Mouse (Mus musculus): ENCODE data around the gene Fga.

The Fga gene

DNA sequence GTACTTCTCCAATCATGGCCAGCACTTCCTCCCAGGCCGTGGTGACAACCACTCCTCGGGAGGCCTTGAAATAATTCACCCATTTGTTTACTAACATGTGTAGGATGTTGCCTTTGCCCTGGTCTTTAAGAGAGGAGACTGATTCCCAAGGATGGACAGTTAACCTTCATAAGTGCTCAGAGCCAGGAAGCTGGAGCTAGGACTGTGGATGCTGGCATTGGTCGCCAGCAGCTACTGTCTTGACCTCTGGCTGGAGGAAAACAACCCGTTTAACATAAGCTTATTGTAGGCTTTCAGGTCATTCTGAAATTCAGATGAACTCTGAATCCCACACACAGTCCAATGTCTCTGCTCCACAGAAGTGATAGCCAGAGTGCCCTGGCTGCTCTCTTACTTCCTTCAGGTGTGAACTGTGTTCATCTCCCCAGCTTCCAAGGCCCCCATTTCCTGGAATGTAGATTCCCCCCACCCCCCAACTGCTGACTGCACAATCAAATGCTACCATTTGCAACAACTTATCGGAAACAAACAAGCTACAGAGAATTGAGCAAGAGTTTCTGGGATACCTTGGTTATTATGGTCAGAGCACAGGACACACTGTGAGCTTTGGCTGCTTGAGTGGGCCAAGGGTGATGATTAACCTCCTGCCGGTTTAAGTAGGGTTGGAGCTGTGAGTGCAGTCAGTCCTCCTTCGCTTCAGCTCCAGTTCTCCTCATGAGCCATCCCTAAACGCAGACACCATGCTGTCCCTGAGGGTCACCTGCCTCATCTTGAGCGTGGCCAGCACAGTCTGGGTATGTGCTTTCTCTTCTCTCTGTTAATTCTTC is at the start of gene Fga:
Gene Fga (plus strand): TSS at position 602 of the 827 bp plus-strand sequence.
- DNase-seq (ENCODE audit: low spot score) = peak; percentile 86

GRCm38 (mm10) chr3:82980818-82981217 is 45.1 kb upstream of the Fga start:
- DNase-seq (ENCODE audit: low spot score) = no peak

DNA sequence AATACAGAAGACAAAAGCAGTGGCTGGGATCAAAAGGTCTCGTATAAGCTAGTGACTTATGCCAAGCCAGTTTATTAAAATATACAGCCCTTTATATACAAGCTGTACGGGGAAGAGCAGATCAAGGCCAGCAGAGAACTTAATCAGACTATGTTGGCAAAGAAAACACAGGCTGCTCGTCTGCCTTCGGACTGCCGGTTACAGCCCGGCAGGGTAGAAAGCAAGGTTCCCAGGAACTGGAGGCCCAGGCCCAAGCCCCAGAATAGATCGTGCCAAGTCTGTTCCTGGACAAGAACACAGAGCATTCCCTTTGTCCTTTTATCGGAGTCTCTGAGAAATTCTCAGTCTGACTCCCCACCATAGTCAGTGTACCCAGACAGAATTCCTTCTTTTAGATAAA is 44.0 kb upstream of the Fga start:
- DNase-seq (ENCODE audit: low spot score) = no peak

GRCm38 (mm10) chr3:82984840-82985239 is 41.0 kb upstream of the Fga start:
- no peak for DNase-seq (ENCODE audit: low spot score)

DNA sequence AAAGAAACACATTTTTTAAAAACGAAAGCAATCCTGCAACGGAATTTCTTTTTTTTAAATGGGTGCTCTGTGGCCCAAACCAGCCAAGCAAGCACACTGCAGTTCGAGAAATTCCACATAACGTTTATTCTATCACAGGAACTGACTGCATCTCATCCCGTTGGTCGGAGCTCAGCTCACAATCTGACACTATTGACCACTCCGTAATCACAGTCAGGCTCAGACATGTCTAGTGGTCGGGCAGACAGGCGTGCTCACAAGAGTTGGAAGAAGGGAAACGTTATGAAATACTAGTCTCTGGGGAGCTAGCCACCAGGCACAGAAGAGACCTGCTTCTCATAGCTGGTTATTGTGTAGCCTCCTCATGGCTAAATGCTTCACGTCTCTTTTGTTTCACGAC is 33.9 kb upstream of the Fga start:
- no peak for DNase-seq (ENCODE audit: low spot score)

DNA sequence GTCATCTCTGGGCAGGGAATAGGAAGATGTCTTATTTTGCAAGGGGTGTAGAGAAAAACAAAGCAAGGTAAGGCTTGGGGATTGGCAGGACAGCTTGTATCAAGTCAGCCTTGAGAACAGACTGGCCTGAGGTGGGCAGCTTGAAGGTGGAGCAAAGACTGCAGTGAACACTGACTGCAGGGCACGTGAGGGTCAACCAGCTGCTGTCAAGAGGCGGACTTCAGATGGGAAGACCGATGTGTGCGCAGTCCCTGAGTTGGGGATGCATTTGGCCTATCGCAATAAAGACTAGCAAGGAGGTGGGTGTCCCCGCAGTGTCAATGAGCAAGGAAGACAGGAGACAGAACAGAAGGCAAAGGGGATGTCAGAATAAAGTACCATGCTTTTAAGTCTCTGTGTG is 32.9 kb upstream of the Fga start:
- no peak for DNase-seq (ENCODE audit: low spot score)

DNA sequence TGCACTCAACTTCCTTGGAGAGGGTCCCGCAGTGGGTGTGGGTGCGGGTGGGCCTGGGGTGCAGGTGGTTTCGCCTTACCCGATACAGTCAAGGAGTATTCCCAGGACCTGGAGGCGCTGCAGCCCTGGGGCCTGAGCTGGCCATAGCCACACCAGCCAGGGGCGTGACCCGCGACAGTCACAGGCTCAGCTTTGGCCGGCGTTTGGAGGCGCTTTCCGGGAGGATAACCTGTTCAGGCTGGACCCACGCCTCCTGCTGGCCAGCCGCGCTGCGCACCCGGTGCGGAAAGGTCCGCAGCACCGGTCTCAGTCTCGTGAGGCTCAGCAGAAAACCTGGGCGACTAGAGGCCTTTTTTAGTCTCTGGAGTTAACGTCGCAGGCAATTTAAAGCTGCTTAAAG is 30.5 kb upstream of the Fga start:
- DNase-seq (ENCODE audit: low spot score) = peak; percentile 64

- no peak for DNase-seq (ENCODE audit: low spot score)
Measured at GRCm38 (mm10) chr3:82996656-82997055, 29.2 kb upstream of the Fga start.

DNA sequence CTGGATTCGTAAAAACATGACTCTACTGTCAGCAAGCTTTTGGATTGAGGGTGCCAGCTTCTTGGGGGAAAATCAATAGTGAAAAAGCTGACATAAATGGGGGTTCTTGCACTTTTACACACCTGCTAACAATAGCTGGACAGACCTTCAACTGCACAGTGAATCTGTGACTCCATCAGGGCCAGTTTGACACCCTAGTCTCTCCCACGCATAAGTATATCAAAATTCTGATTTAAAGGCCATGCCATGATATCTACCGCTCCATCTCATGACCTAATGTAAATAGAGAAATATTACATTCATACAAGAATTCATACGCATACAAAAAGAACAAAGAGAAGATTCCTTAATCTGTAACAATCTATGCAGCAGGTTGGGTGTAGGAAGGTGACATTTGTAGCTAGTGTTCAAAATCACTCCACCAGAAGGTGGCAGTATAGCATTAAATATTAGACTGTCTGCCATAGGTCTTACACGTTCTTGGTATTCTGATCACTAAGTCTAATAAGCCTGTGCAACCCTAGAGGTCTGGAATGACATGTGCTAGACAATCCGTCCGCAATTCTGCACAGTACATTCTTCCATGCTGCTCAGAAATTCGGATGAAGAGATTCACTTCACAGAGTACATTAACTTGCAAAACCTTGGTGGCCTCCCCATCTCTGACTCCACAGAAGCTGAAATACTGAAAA is 27.0 kb upstream of the Fga start:
- DNase-seq (ENCODE audit: low spot score) = peak; percentile 53

- no peak for DNase-seq (ENCODE audit: low spot score)
Measured at GRCm38 (mm10) chr3:82999995-83000394, 25.9 kb upstream of the Fga start.

- DNase-seq (ENCODE audit: low spot score) = no peak
Measured at GRCm38 (mm10) chr3:83002191-83002590, 23.7 kb upstream of the Fga start.

- no peak for DNase-seq (ENCODE audit: low spot score)
Measured at GRCm38 (mm10) chr3:83003068-83003467, 22.8 kb upstream of the Fga start.

DNA sequence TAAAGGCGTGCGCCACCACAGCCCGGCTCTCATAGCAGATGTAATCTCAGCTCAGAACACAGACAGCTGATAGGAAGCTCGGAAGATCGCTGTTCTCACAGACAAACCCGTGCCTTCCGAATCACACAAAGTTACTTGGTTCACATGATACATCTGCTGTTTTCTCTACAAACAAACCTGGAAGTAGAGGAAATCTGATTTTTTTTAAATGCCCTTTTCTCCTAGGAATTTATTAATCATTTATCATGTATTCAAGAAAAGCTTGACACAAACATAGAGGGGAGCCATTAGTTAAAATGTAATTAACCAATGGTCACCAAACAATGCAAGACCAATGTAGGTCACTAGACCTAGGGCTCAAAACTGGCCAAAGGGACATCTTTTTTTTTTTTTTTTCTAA is 21.1 kb upstream of the Fga start:
- no peak for DNase-seq (ENCODE audit: low spot score)

DNA sequence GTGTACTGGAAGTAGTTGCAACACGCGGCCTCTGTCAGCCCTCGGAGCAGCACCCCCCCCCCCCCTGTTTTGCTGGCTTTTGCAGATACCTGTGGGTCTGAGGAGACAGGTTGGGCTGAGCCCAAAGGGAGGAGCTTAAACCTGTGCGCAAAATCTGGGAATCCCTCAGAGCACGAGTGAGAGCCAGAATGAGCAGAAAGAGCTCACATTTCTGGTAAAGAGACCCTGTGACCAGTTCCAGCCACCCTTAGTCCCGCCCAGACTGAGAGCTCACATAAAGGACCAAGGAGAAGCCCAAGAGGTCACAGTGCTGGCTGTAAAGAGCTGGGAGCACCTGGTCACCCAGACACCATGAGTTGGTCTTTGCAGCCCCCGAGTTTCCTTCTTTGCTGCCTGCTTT is 18.3 kb upstream of the Fga start, which contains the start of gene Fgg:
Gene Fgg (plus strand): TSS at position 168 of the 400 bp plus-strand sequence.
- peak; percentile 90 for DNase-seq (ENCODE audit: low spot score)

- peak; percentile 67 for DNase-seq (ENCODE audit: low spot score)
Measured at GRCm38 (mm10) chr3:83010291-83010690, 15.6 kb upstream of the Fga start.

DNA sequence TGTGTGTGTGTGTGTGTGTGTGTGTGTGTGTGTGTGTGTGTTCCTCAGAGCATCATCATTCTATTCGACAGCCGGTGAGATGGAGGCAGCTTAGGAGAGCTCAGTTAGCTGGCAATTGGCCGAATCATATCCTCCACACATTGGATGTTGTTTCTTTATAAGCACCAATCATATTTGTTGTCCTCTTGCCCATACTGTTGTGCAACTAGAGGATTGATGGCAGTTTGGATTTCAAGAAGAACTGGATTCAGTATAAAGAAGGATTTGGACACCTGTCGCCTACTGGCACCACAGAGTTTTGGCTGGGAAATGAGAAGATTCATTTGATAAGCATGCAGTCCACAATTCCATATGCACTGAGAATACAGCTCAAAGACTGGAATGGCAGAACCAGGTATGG is 14.7 kb upstream of the Fga start:
- DNase-seq (ENCODE audit: low spot score) = no peak

DNA sequence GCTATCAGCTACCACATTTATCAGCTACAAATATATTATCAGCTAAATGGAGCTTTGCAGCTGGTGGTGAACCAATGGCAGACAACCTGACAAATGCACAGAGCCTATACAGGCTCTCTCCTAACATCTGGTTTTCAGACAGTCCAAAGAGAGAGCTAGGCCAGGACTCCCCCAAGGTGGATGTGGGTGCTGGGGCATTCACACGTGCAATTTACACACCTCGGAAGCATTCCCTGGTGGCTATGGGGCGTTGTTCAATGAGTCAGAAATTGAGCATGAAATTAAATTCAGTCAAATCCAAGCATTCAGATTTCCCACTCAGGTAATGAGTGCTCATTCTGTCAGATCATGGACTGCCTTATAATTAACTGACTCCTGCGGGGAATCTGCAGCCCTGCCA is 14.3 kb upstream of the Fga start:
- DNase-seq (ENCODE audit: low spot score) = no peak

GRCm38 (mm10) chr3:83012636-83013035 is 13.2 kb upstream of the Fga start:
- no peak for DNase-seq (ENCODE audit: low spot score)

- no peak for DNase-seq (ENCODE audit: low spot score)
Measured at GRCm38 (mm10) chr3:83013951-83014350, 11.9 kb upstream of the Fga start.

DNA sequence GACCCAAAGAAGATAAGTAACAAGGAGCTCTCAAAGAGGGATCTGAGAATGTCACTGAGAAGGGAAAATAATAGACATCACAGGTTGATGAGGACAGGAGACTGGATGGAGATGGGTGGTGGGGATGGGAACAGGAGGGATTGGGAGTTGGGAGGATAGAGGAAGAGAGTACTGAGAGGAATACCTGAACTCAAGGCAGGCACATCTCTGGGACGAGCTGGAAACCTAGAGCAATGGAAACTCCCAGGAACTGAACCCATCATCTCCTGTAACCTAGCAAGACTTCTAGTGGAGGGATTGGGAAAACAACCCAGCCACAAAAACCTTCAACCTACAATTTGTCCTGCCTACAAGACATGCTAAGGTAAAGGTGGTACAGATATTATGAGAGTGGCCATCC is 9.6 kb upstream of the Fga start:
- DNase-seq (ENCODE audit: low spot score) = no peak

GRCm38 (mm10) chr3:83020387-83020786 is 5.5 kb upstream of the Fga start:
- DNase-seq (ENCODE audit: low spot score) = peak; percentile 64

GRCm38 (mm10) chr3:83021176-83021575 is 4.7 kb upstream of the Fga start:
- no peak for DNase-seq (ENCODE audit: low spot score)

GRCm38 (mm10) chr3:83025036-83025435 is 840 bp upstream of the Fga start:
- no peak for DNase-seq (ENCODE audit: low spot score)

Measured in yolk sac, embryonic 10.5 days (tissue).